In the genomic region with DNA sequence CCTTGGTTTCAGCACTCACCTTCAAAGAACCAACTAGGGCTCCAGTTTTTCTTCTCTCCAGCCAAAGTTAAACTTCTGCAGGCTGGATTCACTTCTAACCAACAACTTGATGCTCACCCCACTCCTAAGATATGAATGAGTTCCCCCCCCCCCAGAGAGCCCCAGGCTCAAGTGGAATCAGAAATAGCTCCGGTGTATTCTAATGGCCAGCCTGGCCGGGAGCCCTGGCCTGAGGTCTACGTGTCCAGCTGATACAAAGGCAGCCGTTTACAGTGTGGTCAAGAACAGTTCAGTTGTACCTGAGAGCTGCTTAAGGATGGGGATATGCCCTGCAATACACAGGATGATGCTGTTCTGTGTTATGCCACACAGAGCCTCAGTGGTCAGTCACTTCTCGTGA, we compare ENCODE assay signal across 26 mouse cellular contexts. TPM values are rescaled to one million over a fixed set of nuclear protein-coding genes. Genes with fewer than 3 reads are reported as not detected.
A peak's percentile ranks its signal among the peaks of the same experiment; 100 is the strongest.
DNase-seq lines count a peak whose midpoint lies in the region; ATAC-seq and TF ChIP-seq lines count a peak whose summit lies in the region.
"Had no signal": no experiment of that assay in that cellular context is flagged by ENCODE, and none has a peak within 500 bp of the region (broad histone marks: within the 10 kb centered on the region; RNA-seq: fewer than 3 reads in every experiment).

No protein-coding gene starts in this region.

- intact Hi-C loops in gastrocnemius, adult 2 months (cut with DNase I): no loop called here
- intact Hi-C loops in heart, adult 2 months (cut with DNase I): no loop called here

- TF ChIP-seq POLR2A in heart, adult 2 months (IDR thresholded peaks at IDR 0.05; ENCODE audit: insufficient read depth, low read depth, low read length): no peak

- peak; percentile 34 for DNase-seq in gastrocnemius, adult 2 months
- DNase-seq in gastrocnemius, postnatal 4 days (ENCODE audit: low spot score in 2 of 2): no peak
- DNase-seq in heart, adult 2 months: peak in 1 of 2 experiments; percentile 63
- DNase-seq in heart, postnatal 4 days: no peak
- DNase-seq in heart, postnatal 0 days (ENCODE audit: low spot score): no peak
- DNase-seq: adrenal gland, adult 8-10 months; adrenal gland, postnatal 25 days; cerebellum, adult 11-12 months; cerebellum, adult 8-10 months; cerebellum, postnatal 10 days; cerebellum, postnatal 36 days; embryo, embryonic 11 days; gastrocnemius, postnatal 10 days; gastrocnemius, postnatal 36 days; kidney, adult 2 months had no signal

- no peaks in the 10 kb centered on the region for H3K9me3 ChIP-seq in heart, postnatal 0 days (replicated peaks; ENCODE audit: control insufficient read depth, low read length)
- H3K9me3 ChIP-seq in heart, embryonic 12.5 days (replicated peaks): peaks cover 5% of the 10 kb centered on the region
- H3K9me3 ChIP-seq: forebrain, embryonic 15.5 days; hindbrain, embryonic 15.5 days had no signal

- H3K27ac ChIP-seq in gastrocnemius, adult 2 months: peak overlapping the region; percentile 87
- H3K27ac ChIP-seq in heart, adult 2 months: peak overlapping the region; percentile 75
- H3K27ac ChIP-seq in heart, postnatal 0 days (ENCODE audit: low read depth): peak overlapping the region; percentile 33
- no peak overlapping the region for H3K27ac ChIP-seq in heart, embryonic 12.5 days (ENCODE audit: poor library complexity, severe bottlenecking)
- H3K27ac ChIP-seq: embryonic facial prominence, embryonic 10.5 days; embryonic facial prominence, embryonic 13.5 days; forebrain, embryonic 12.5 days; forebrain, embryonic 15.5 days; hindbrain, embryonic 15.5 days had no signal

- H3K4me2 ChIP-seq in heart, postnatal 0 days (ENCODE audit: low read depth, low read length): 0 out of 2 replicates have a peak overlapping the region, but pooled peaks have one; percentile 18
- no peak overlapping the region for H3K4me2 ChIP-seq in heart, embryonic 12.5 days
- H3K4me2 ChIP-seq: embryonic facial prominence, embryonic 13.5 days; forebrain, embryonic 12.5 days; forebrain, embryonic 15.5 days; hindbrain, embryonic 15.5 days had no signal

- 0 out of 2 replicates have a peak overlapping the region, but pooled peaks have one; percentile 10 for H3K9ac ChIP-seq in heart, adult 2 months (ENCODE audit: low read depth, low read length)
- no peak overlapping the region for H3K9ac ChIP-seq in heart, postnatal 0 days (replicated peaks; ENCODE audit: low read depth, low read length)
- H3K9ac ChIP-seq in heart, embryonic 12.5 days: no peak overlapping the region
- H3K9ac ChIP-seq: embryonic facial prominence, embryonic 13.5 days; forebrain, embryonic 12.5 days; forebrain, embryonic 15.5 days; hindbrain, embryonic 15.5 days had no signal

- no peaks in the 10 kb centered on the region for H3K36me3 ChIP-seq in heart, adult 2 months (ENCODE audit: control insufficient read depth, insufficient read depth, low read length)
- H3K36me3 ChIP-seq in heart, postnatal 0 days (replicated peaks; ENCODE audit: control insufficient read depth, insufficient read depth, low read length): no peaks in the 10 kb centered on the region
- no peaks in the 10 kb centered on the region for H3K36me3 ChIP-seq in heart, embryonic 12.5 days
- H3K36me3 ChIP-seq: embryonic facial prominence, embryonic 10.5 days; embryonic facial prominence, embryonic 13.5 days; forebrain, embryonic 12.5 days; forebrain, embryonic 15.5 days; hindbrain, embryonic 15.5 days had no signal

- WGBS in heart, adult 2 months: 46% methylated on average over 5 of the region's 5 CpGs
- WGBS in heart, postnatal 0 days: 31% methylated on average over 5 of the region's 5 CpGs
- WGBS in heart, embryonic 12.5 days: 35% methylated on average over 5 of the region's 5 CpGs

- no peaks in the 10 kb centered on the region for H3K79me2 ChIP-seq in heart, adult 2 months (replicated peaks; ENCODE audit: control insufficient read depth, insufficient read depth, low read length)

- no peaks in the 10 kb centered on the region for H3K27me3 ChIP-seq in heart, adult 2 months (ENCODE audit: control insufficient read depth, insufficient read depth, low read length)
- H3K27me3 ChIP-seq in heart, postnatal 0 days (ENCODE audit: control insufficient read depth, insufficient read depth, low read length): no peaks in the 10 kb centered on the region
- H3K27me3 ChIP-seq in heart, embryonic 12.5 days (replicated peaks): no peaks in the 10 kb centered on the region
- H3K27me3 ChIP-seq: embryonic facial prominence, embryonic 13.5 days; forebrain, embryonic 12.5 days; forebrain, embryonic 15.5 days; hindbrain, embryonic 15.5 days had no signal

- H3K4me3 ChIP-seq in gastrocnemius, adult 2 months: no peak overlapping the region
- 0 out of 2 replicates have a peak overlapping the region, but pooled peaks have one; percentile 13 for H3K4me3 ChIP-seq in heart, adult 2 months
- no peak overlapping the region for H3K4me3 ChIP-seq in heart, postnatal 0 days (ENCODE audit: low read depth, low read length)
- H3K4me3 ChIP-seq in heart, embryonic 12.5 days: no peak overlapping the region
- H3K4me3 ChIP-seq: embryonic facial prominence, embryonic 10.5 days; embryonic facial prominence, embryonic 13.5 days; erythroblast, embryonic 14.5 days; forebrain, embryonic 12.5 days; forebrain, embryonic 15.5 days; hindbrain, embryonic 15.5 days had no signal

- 0 out of 2 replicates have a peak, but pooled peaks have one; percentile 14 for TF ChIP-seq EP300 in heart, adult 2 months (IDR thresholded peaks at IDR 0.05; ENCODE audit: insufficient read depth, low read depth, low read length)
- no peak for TF ChIP-seq EP300 in heart, postnatal 0 days (IDR thresholded peaks at IDR 0.05; ENCODE audit: low read depth)

- peaks cover 16% of the 10 kb centered on the region for H3K4me1 ChIP-seq in heart, adult 2 months (ENCODE audit: control insufficient read depth, insufficient read depth, low read length)
- H3K4me1 ChIP-seq in heart, postnatal 0 days (ENCODE audit: control insufficient read depth, insufficient read depth): peaks cover 41% of the 10 kb centered on the region
- peaks cover 8% of the 10 kb centered on the region for H3K4me1 ChIP-seq in heart, embryonic 12.5 days (replicated peaks)
- H3K4me1 ChIP-seq: embryonic facial prominence, embryonic 13.5 days; forebrain, embryonic 12.5 days; forebrain, embryonic 15.5 days; hindbrain, embryonic 15.5 days had no signal

- no peak for ATAC-seq in heart, postnatal 0 days (ENCODE audit: insufficient read depth, low read depth)
- no peak for ATAC-seq in heart, embryonic 12.5 days (ENCODE audit: insufficient number of reproducible peaks, low FRiP score)
- ATAC-seq: activated CD4-positive, CD25-positive, alpha-beta regulatory T cell, adult 4 months; forebrain, embryonic 15.5 days; intestine, postnatal 0 days had no signal

- TF ChIP-seq CTCF in gastrocnemius, adult 2 months (IDR thresholded peaks at IDR 0.05): no peak
- no peak for TF ChIP-seq CTCF in heart, adult 2 months (IDR thresholded peaks at IDR 0.05)
- no peak for TF ChIP-seq CTCF in heart, postnatal 0 days (IDR thresholded peaks at IDR 0.05; ENCODE audit: low read depth)

RNA-seq across cellular contexts. Expression of a gene that starts 13.3 kb away (rescaled TPM):
- under 1 TPM; 0.11 to 0.15 TPM for total RNA-seq in gastrocnemius, adult 2 months (2021)
- under 1 TPM; 0.05 to 0.10 TPM for total RNA-seq in gastrocnemius, postnatal 4 days (2021)
- total RNA-seq in heart, adult 2 months (2021): under 1 TPM; 0.23 to 0.34 TPM
- 0.68 and 1.3 TPM in 2 replicates for polyA plus RNA-seq in heart, adult 2 months (2012; rRNA removed)
- total RNA-seq in heart, postnatal 4 days (2021): under 1 TPM; 0.11 to 0.12 TPM
- 0.58 TPM in 1 of 2 replicates, not detected in the other for total RNA-seq in heart, postnatal 0 days (2014; rRNA removed; ENCODE audit: low replicate concordance)
- polyA plus RNA-seq in heart, postnatal 0 days (2015; fragmentation: Nextera tagmentation; extraction: Ambion mirVana): 0.07 and 0.08 TPM in 2 replicates
- polyA plus RNA-seq in heart, embryonic 12.5 days (2016; fragmentation: Nextera tagmentation; extraction: Ambion mirVana): not detected in 2 replicates
- polyA plus RNA-seq: embryonic facial prominence, embryonic 10.5 days; embryonic facial prominence, embryonic 13.5 days; erythroblast, embryonic 14.5 days; forebrain, embryonic 12.5 days; hindbrain, embryonic 11.5 days; kidney, embryonic 14.5 days had no signal
